Mouse (Mus musculus): ENCODE measurements at regions not wholly inside any gene's neighbourhood (a gene's known extent, or its start where the extent isn't known, plus 50 kb on each side); places are given as distances from the start of the nearest gene placed in this dataset.

- no peak for TF ChIP-seq MAX (IDR thresholded peaks at IDR 0.05)
- no peak for TF ChIP-seq FOSL1 (IDR thresholded peaks at IDR 0.05; ENCODE audit: insufficient read depth, low read length, poor library complexity, severe bottlenecking)
- no peak for TF ChIP-seq MYOG (IDR thresholded peaks at IDR 0.05; ENCODE audit: control insufficient read depth, extremely low read depth, insufficient read length)
- no peak for TF ChIP-seq CTCF (IDR thresholded peaks at IDR 0.05; ENCODE audit: control insufficient read depth, insufficient read depth, insufficient read length)
- no peak for TF ChIP-seq CEBPB (IDR thresholded peaks at IDR 0.05; ENCODE audit: low read depth)
- no peak for TF ChIP-seq MYOD1 (IDR thresholded peaks at IDR 0.05; ENCODE audit: control insufficient read depth, insufficient read length, low read depth)
- TF ChIP-seq USF1 (IDR thresholded peaks at IDR 0.05; ENCODE audit: low read depth): no peak
- H3K36me3 ChIP-seq (ENCODE audit: control insufficient read depth, insufficient read depth): no peaks in the 10 kb centered on the region
- no peaks in the 10 kb centered on the region for H3K79me3 ChIP-seq (ENCODE audit: low read depth)
- H3ac ChIP-seq (ENCODE audit: control insufficient read depth, insufficient read length, low read depth): no peak overlapping the region
- H3K27me3 ChIP-seq (ENCODE audit: control insufficient read depth, insufficient read depth, insufficient read length): no peaks in the 10 kb centered on the region
- H3K79me2 ChIP-seq (ENCODE audit: control insufficient read depth, insufficient read depth): no peaks in the 10 kb centered on the region
- H3K4me3 ChIP-seq (ENCODE audit: insufficient read depth, poor library complexity, severe bottlenecking): no peak overlapping the region
Measured at GRCm38 (mm10) chr10:67623338-67623737, 74.6 kb upstream of the Ado start.

- Histone ChIP-seq H3K4me3 (ENCODE audit: insufficient read depth, poor library complexity, severe bottlenecking) (no peak overlapping the region), H3K79me3 (ENCODE audit: low read depth) (no peaks in the 10 kb centered on the region)
- no peak for TF ChIP-seq MYOD1 (IDR thresholded peaks at IDR 0.05; ENCODE audit: control insufficient read depth, insufficient read length, low read depth)
- TF ChIP-seq CEBPB (IDR thresholded peaks at IDR 0.05; ENCODE audit: low read depth): no peak
- no peak for TF ChIP-seq CTCF (IDR thresholded peaks at IDR 0.05; ENCODE audit: control insufficient read depth, insufficient read depth, insufficient read length)
- no peak for TF ChIP-seq USF1 (IDR thresholded peaks at IDR 0.05; ENCODE audit: low read depth)
- no peak for TF ChIP-seq FOSL1 (IDR thresholded peaks at IDR 0.05; ENCODE audit: insufficient read depth, low read length, poor library complexity, severe bottlenecking)
- no peak for TF ChIP-seq MYOG (IDR thresholded peaks at IDR 0.05; ENCODE audit: control insufficient read depth, extremely low read depth, insufficient read length)
Measured at GRCm38 (mm10) chr10:67620018-67620417, 71.3 kb upstream of the Ado start.

GRCm38 (mm10) chr10:67618112-67618511 lies 69.4 kb upstream of the Ado start:
- no peak overlapping the region for H3K4me3 ChIP-seq (ENCODE audit: insufficient read depth, poor library complexity, severe bottlenecking)
- no peaks in the 10 kb centered on the region for H3K79me2 ChIP-seq (ENCODE audit: control insufficient read depth, insufficient read depth)
- H3K36me3 ChIP-seq (ENCODE audit: control insufficient read depth, insufficient read depth): no peaks in the 10 kb centered on the region
- no peaks in the 10 kb centered on the region for H3K27me3 ChIP-seq (ENCODE audit: control insufficient read depth, insufficient read depth, insufficient read length)
- H3K79me3 ChIP-seq (ENCODE audit: low read depth): no peaks in the 10 kb centered on the region
- TF ChIP-seq MYOG (IDR thresholded peaks at IDR 0.05; ENCODE audit: control insufficient read depth, extremely low read depth, insufficient read length) (no peak), MAX (IDR thresholded peaks at IDR 0.05) (no peak), CEBPB (IDR thresholded peaks at IDR 0.05; ENCODE audit: low read depth) (no peak), MYOD1 (IDR thresholded peaks at IDR 0.05; ENCODE audit: control insufficient read depth, insufficient read length, low read depth) (no peak), CTCF (IDR thresholded peaks at IDR 0.05; ENCODE audit: control insufficient read depth, insufficient read depth, insufficient read length) (no peak), USF1 (IDR thresholded peaks at IDR 0.05; ENCODE audit: low read depth) (no peak), FOSL1 (IDR thresholded peaks at IDR 0.05; ENCODE audit: insufficient read depth, low read length, poor library complexity, severe bottlenecking) (no peak)
- H3ac ChIP-seq (ENCODE audit: control insufficient read depth, insufficient read length, low read depth): no peak overlapping the region

More at GRCm38 (mm10) chr10:67620018-67620417, 71.3 kb upstream of the Ado start:
- no peak overlapping the region for H3ac ChIP-seq (ENCODE audit: control insufficient read depth, insufficient read length, low read depth)
- H3K79me2 ChIP-seq (ENCODE audit: control insufficient read depth, insufficient read depth): no peaks in the 10 kb centered on the region
- H3K36me3 ChIP-seq (ENCODE audit: control insufficient read depth, insufficient read depth): no peaks in the 10 kb centered on the region
- no peaks in the 10 kb centered on the region for H3K27me3 ChIP-seq (ENCODE audit: control insufficient read depth, insufficient read depth, insufficient read length)

- no peak for TF ChIP-seq MYOG (IDR thresholded peaks at IDR 0.05; ENCODE audit: control insufficient read depth, extremely low read depth, insufficient read length)
- Histone ChIP-seq H3K79me2 (ENCODE audit: control insufficient read depth, insufficient read depth) (no peaks in the 10 kb centered on the region), H3K36me3 (ENCODE audit: control insufficient read depth, insufficient read depth) (no peaks in the 10 kb centered on the region), H3K4me3 (ENCODE audit: insufficient read depth, poor library complexity, severe bottlenecking) (no peak overlapping the region), H3K27me3 (ENCODE audit: control insufficient read depth, insufficient read depth, insufficient read length) (no peaks in the 10 kb centered on the region), H3K79me3 (ENCODE audit: low read depth) (no peaks in the 10 kb centered on the region), H3ac (ENCODE audit: control insufficient read depth, insufficient read length, low read depth) (no peak overlapping the region)
Measured at GRCm38 (mm10) chr10:67615016-67615415, 66.3 kb upstream of the Ado start.

- no peak overlapping the region for H3K4me3 ChIP-seq (ENCODE audit: insufficient read depth, poor library complexity, severe bottlenecking)
- no peaks in the 10 kb centered on the region for H3K27me3 ChIP-seq (ENCODE audit: control insufficient read depth, insufficient read depth, insufficient read length)
- H3K79me3 ChIP-seq (ENCODE audit: low read depth): no peaks in the 10 kb centered on the region
- H3K79me2 ChIP-seq (ENCODE audit: control insufficient read depth, insufficient read depth): no peaks in the 10 kb centered on the region
- H3ac ChIP-seq (ENCODE audit: control insufficient read depth, insufficient read length, low read depth): no peak overlapping the region
- TF ChIP-seq CEBPB (IDR thresholded peaks at IDR 0.05; ENCODE audit: low read depth) (peak; percentile 65), MYOD1 (IDR thresholded peaks at IDR 0.05; ENCODE audit: control insufficient read depth, insufficient read length, low read depth) (peak; percentile 84), MAX (IDR thresholded peaks at IDR 0.05) (peak; percentile 90), MYOG (IDR thresholded peaks at IDR 0.05; ENCODE audit: control insufficient read depth, extremely low read depth, insufficient read length) (no peak), FOSL1 (IDR thresholded peaks at IDR 0.05; ENCODE audit: insufficient read depth, low read length, poor library complexity, severe bottlenecking) (peak; percentile 79)
- H3K36me3 ChIP-seq (ENCODE audit: control insufficient read depth, insufficient read depth): no peaks in the 10 kb centered on the region
Measured at GRCm38 (mm10) chr10:67610689-67611088, 61.9 kb upstream of the Ado start.

GRCm38 (mm10) chr10:67608033-67608432 lies 59.3 kb upstream of the Ado start:
- TF ChIP-seq MYOG (IDR thresholded peaks at IDR 0.05; ENCODE audit: control insufficient read depth, extremely low read depth, insufficient read length) (no peak), CEBPB (IDR thresholded peaks at IDR 0.05; ENCODE audit: low read depth) (peak; percentile 92), CTCF (IDR thresholded peaks at IDR 0.05; ENCODE audit: control insufficient read depth, insufficient read depth, insufficient read length) (no peak), MYOD1 (IDR thresholded peaks at IDR 0.05; ENCODE audit: control insufficient read depth, insufficient read length, low read depth) (peak; percentile 93)
- no peak overlapping the region for H3ac ChIP-seq (ENCODE audit: control insufficient read depth, insufficient read length, low read depth)
- no peaks in the 10 kb centered on the region for H3K36me3 ChIP-seq (ENCODE audit: control insufficient read depth, insufficient read depth)
- H3K79me3 ChIP-seq (ENCODE audit: low read depth): no peaks in the 10 kb centered on the region
- no peak overlapping the region for H3K4me3 ChIP-seq (ENCODE audit: insufficient read depth, poor library complexity, severe bottlenecking)
- H3K79me2 ChIP-seq (ENCODE audit: control insufficient read depth, insufficient read depth): no peaks in the 10 kb centered on the region
- no peaks in the 10 kb centered on the region for H3K27me3 ChIP-seq (ENCODE audit: control insufficient read depth, insufficient read depth, insufficient read length)

All from C2C12 (cell line).